Mouse (Mus musculus) erythroblast, adult 5-6 weeks (primary cell): Measurements from ENCODE around the gene Lcn10. TPM values are rescaled to one million over a fixed set of nuclear protein-coding genes. Genes with fewer than 3 reads are reported as not detected.
"Not testable (repeated sequence)": the region's sequence is repeated elsewhere in the genome, so short reads cannot be mapped to it uniquely, and the experiment has no call there.

Experiments
- ATAC-seq: replicated peaks from 2 replicates; pipeline ENCODE4 v1.8.0; 2016; ENCODE audit warnings: moderate number of reproducible peaks, mild to moderate bottlenecking, moderate TSS enrichment, inconsistent platforms; ENCODE audit not compliant: poor library complexity, low FRiP score, severe bottlenecking
- total RNA-seq, 2 experiments: library from RNA; stranded (forward) in 1 of 2; stranded (reverse) in 1 of 2; fragments of 150-400 nt in 1 of 2; fragments of 200-764, 138-1000 nt in 1 of 2; gene quantifications; 2 replicates each; pipeline versions ENCODE4 v1.2.3 to v1.2.4; 2015 to 2017; ENCODE audit warnings: low replicate concordance in 2 of 2

Gene Lcn10
- total RNA-seq, 2 experiments from 2014 or later: not detected

- ATAC-seq: no peak
These were observed 21.2 kb downstream of the Lcn10 start for GRCm38 (mm10) chr2:25703706-25704105.

- no peak for ATAC-seq
These were observed 24.3 kb downstream of the Lcn10 start, which contains the start of gene Bmyc for GRCm38 (mm10) chr2:25706643-25707481. Gene Bmyc (plus strand): TSS chr2:25706739.

GRCm38 (mm10) chr2:25708121-25708520, 25.6 kb downstream of the Lcn10 start:
- ATAC-seq: no peak

GRCm38 (mm10) chr2:25709056-25709455, 26.5 kb downstream of the Lcn10 start:
- ATAC-seq: not testable (repeated sequence)

GRCm38 (mm10) chr2:25709791-25710190, 27.3 kb downstream of the Lcn10 start:
- ATAC-seq: not testable (repeated sequence)

- not testable (repeated sequence) for ATAC-seq
These were observed 29.1 kb downstream of the Lcn10 start for GRCm38 (mm10) chr2:25711641-25712040.

- ATAC-seq: no peak
These were observed 34.7 kb downstream of the Lcn10 start for GRCm38 (mm10) chr2:25717222-25717621.

- ATAC-seq: no peak
These were observed 50.8 kb downstream of the Lcn10 start for GRCm38 (mm10) chr2:25733199-25733930.

Other genes starting within 250 kb of the Lcn10 start
- gene Clic3, start 225.9 kb upstream of the Lcn10 start, total RNA-seq (2015; ENCODE audit: low replicate concordance): not detected in 2 replicates
- not detected in 2 replicates for gene Clic3, start 225.9 kb upstream of the Lcn10 start, total RNA-seq (2017; ENCODE audit: low replicate concordance)
- gene Paxx, start 221.6 kb upstream of the Lcn10 start, total RNA-seq (2015; ENCODE audit: low replicate concordance): 18.2 and 33.8 TPM in 2 replicates
- gene Paxx, start 221.6 kb upstream of the Lcn10 start, total RNA-seq (2017; ENCODE audit: low replicate concordance): 8.4 and 10.6 TPM in 2 replicates
- 1.3 TPM in 1 of 2 replicates, not detected in the other for gene Ptgds, start 212.7 kb upstream of the Lcn10 start, total RNA-seq (2015; ENCODE audit: low replicate concordance)
- gene Ptgds, start 212.7 kb upstream of the Lcn10 start, total RNA-seq (2017; ENCODE audit: low replicate concordance): not detected in 2 replicates
- gene Lcn12, start 188.8 kb upstream of the Lcn10 start, total RNA-seq (2015; ENCODE audit: low replicate concordance): not detected in 2 replicates
- not detected in 2 replicates for gene Lcn12, start 188.8 kb upstream of the Lcn10 start, total RNA-seq (2017; ENCODE audit: low replicate concordance)
- gene Fbxw5, start 182.0 kb upstream of the Lcn10 start, total RNA-seq (2015; ENCODE audit: low replicate concordance): 6.7 and 7.5 TPM in 2 replicates
- gene Fbxw5, start 182.0 kb upstream of the Lcn10 start, total RNA-seq (2017; ENCODE audit: low replicate concordance): 3.2 and 5.1 TPM in 2 replicates
- not detected in 2 replicates for gene C8g, start 181.0 kb upstream of the Lcn10 start, total RNA-seq (2015; ENCODE audit: low replicate concordance)
- not detected in 2 replicates for gene C8g, start 181.0 kb upstream of the Lcn10 start, total RNA-seq (2017; ENCODE audit: low replicate concordance)
- gene Traf2, start 135.8 kb upstream of the Lcn10 start, total RNA-seq (2015; ENCODE audit: low replicate concordance): 1.7 and 2.3 TPM in 2 replicates
- gene Traf2, start 135.8 kb upstream of the Lcn10 start, total RNA-seq (2017; ENCODE audit: low replicate concordance): 4.2 and 4.3 TPM in 2 replicates
- gene Edf1, start 124.9 kb upstream of the Lcn10 start, total RNA-seq (2015; ENCODE audit: low replicate concordance): 27.3 and 50.2 TPM in 2 replicates
- gene Edf1, start 124.9 kb upstream of the Lcn10 start, total RNA-seq (2017; ENCODE audit: low replicate concordance): 32.2 and 32.9 TPM in 2 replicates
- 2.5 and 7.1 TPM in 2 replicates for gene Mamdc4, start 107.9 kb upstream of the Lcn10 start, total RNA-seq (2015; ENCODE audit: low replicate concordance)
- gene Mamdc4, start 107.9 kb upstream of the Lcn10 start, total RNA-seq (2017; ENCODE audit: low replicate concordance): 4.3 and 4.5 TPM in 2 replicates
- gene Phpt1, start 107.5 kb upstream of the Lcn10 start, total RNA-seq (2015; ENCODE audit: low replicate concordance): 0.96 and 7.1 TPM in 2 replicates
- 2.1 TPM in 1 of 2 replicates, not detected in the other for gene Phpt1, start 107.5 kb upstream of the Lcn10 start, total RNA-seq (2017; ENCODE audit: low replicate concordance)
- gene Ajm1, start 101.0 kb upstream of the Lcn10 start, total RNA-seq (2015; ENCODE audit: low replicate concordance): 0.63 TPM in 1 of 2 replicates, not detected in the other
- gene Ajm1, start 101.0 kb upstream of the Lcn10 start, total RNA-seq (2017; ENCODE audit: low replicate concordance): not detected in 2 replicates
- gene Rabl6, start 74.2 kb upstream of the Lcn10 start, total RNA-seq (2015; ENCODE audit: low replicate concordance): 18.1 and 22.4 TPM in 2 replicates
- gene Rabl6, start 74.2 kb upstream of the Lcn10 start, total RNA-seq (2017; ENCODE audit: low replicate concordance): 11.8 and 29.1 TPM in 2 replicates
- not detected in 2 replicates for gene Ccdc183, start 65.0 kb upstream of the Lcn10 start, total RNA-seq (2015; ENCODE audit: low replicate concordance)
- gene Ccdc183, start 65.0 kb upstream of the Lcn10 start, total RNA-seq (2017; ENCODE audit: low replicate concordance): not detected in 2 replicates
- 4.6 and 6.0 TPM in 2 replicates for gene Tmem141, start 60.7 kb upstream of the Lcn10 start, total RNA-seq (2015; ENCODE audit: low replicate concordance)
- gene Tmem141, start 60.7 kb upstream of the Lcn10 start, total RNA-seq (2017; ENCODE audit: low replicate concordance): 2.2 and 9.4 TPM in 2 replicates
- 20.5 and 47.1 TPM in 2 replicates for gene Fcna, start 54.7 kb upstream of the Lcn10 start, total RNA-seq (2015; ENCODE audit: low replicate concordance)
- 24.3 and 27.7 TPM in 2 replicates for gene Fcna, start 54.7 kb upstream of the Lcn10 start, total RNA-seq (2017; ENCODE audit: low replicate concordance)
- gene Lcn8, start 29.6 kb upstream of the Lcn10 start, total RNA-seq (2015; ENCODE audit: low replicate concordance): not detected in 2 replicates
- gene Lcn8, start 29.6 kb upstream of the Lcn10 start, total RNA-seq (2017; ENCODE audit: low replicate concordance): not detected in 2 replicates
- gene Lcn5, start 24.8 kb upstream of the Lcn10 start, total RNA-seq (2015; ENCODE audit: low replicate concordance): not detected in 2 replicates
- not detected in 2 replicates for gene Lcn5, start 24.8 kb upstream of the Lcn10 start, total RNA-seq (2017; ENCODE audit: low replicate concordance)
- gene Lcn6, start 5.9 kb upstream of the Lcn10 start, total RNA-seq (2015; ENCODE audit: low replicate concordance): not detected in 2 replicates
- not detected in 2 replicates for gene Lcn6, start 5.9 kb upstream of the Lcn10 start, total RNA-seq (2017; ENCODE audit: low replicate concordance)
- not detected in 2 replicates for gene Obp2a, start 17.3 kb downstream of the Lcn10 start, total RNA-seq (2015; ENCODE audit: low replicate concordance)
- not detected in 2 replicates for gene Obp2a, start 17.3 kb downstream of the Lcn10 start, total RNA-seq (2017; ENCODE audit: low replicate concordance)
- gene Bmyc, start 24.0 kb downstream of the Lcn10 start, total RNA-seq (2015; ENCODE audit: low replicate concordance): 1.5 and 2.3 TPM in 2 replicates
- gene Bmyc, start 24.0 kb downstream of the Lcn10 start, total RNA-seq (2017; ENCODE audit: low replicate concordance): not detected in 2 replicates
- not detected in 2 replicates for gene Obp2b, start 54.3 kb downstream of the Lcn10 start, total RNA-seq (2015; ENCODE audit: low replicate concordance)
- gene Obp2b, start 54.3 kb downstream of the Lcn10 start, total RNA-seq (2017; ENCODE audit: low replicate concordance): not detected in 2 replicates
- not detected in 2 replicates for gene Lcn3, start 82.8 kb downstream of the Lcn10 start, total RNA-seq (2015; ENCODE audit: low replicate concordance)
- gene Lcn3, start 82.8 kb downstream of the Lcn10 start, total RNA-seq (2017; ENCODE audit: low replicate concordance): not detected in 2 replicates
- gene Lcn11, start 94.3 kb downstream of the Lcn10 start, total RNA-seq (2015; ENCODE audit: low replicate concordance): not detected in 2 replicates
- gene Lcn11, start 94.3 kb downstream of the Lcn10 start, total RNA-seq (2017; ENCODE audit: low replicate concordance): not detected in 2 replicates
- gene Gm13539, start 99.5 kb downstream of the Lcn10 start, total RNA-seq (2015; ENCODE audit: low replicate concordance): not detected in 2 replicates
- gene Gm13539, start 99.5 kb downstream of the Lcn10 start, total RNA-seq (2017; ENCODE audit: low replicate concordance): not detected in 2 replicates
- gene Glt6d1, start 133.1 kb downstream of the Lcn10 start, total RNA-seq (2015; ENCODE audit: low replicate concordance): not detected in 2 replicates
- gene Glt6d1, start 133.1 kb downstream of the Lcn10 start, total RNA-seq (2017; ENCODE audit: low replicate concordance): not detected in 2 replicates
- not detected in 2 replicates for gene Lcn9, start 140.4 kb downstream of the Lcn10 start, total RNA-seq (2015; ENCODE audit: low replicate concordance)
- not detected in 2 replicates for gene Lcn9, start 140.4 kb downstream of the Lcn10 start, total RNA-seq (2017; ENCODE audit: low replicate concordance)
- not detected in 2 replicates for gene Sohlh1, start 164.5 kb downstream of the Lcn10 start, total RNA-seq (2015; ENCODE audit: low replicate concordance)
- gene Sohlh1, start 164.5 kb downstream of the Lcn10 start, total RNA-seq (2017; ENCODE audit: low replicate concordance): not detected in 2 replicates
- gene Kcnt1, start 181.0 kb downstream of the Lcn10 start, total RNA-seq (2015; ENCODE audit: low replicate concordance): not detected in 2 replicates
- not detected in 2 replicates for gene Kcnt1, start 181.0 kb downstream of the Lcn10 start, total RNA-seq (2017; ENCODE audit: low replicate concordance)